20 mouse cellular contexts compared by ENCODE assay signal in genomic region chr6:17705973-17706372, GRCm38 (mm10).
"Had no signal": no experiment of that assay in that cellular context is flagged by ENCODE, and none has a peak within 500 bp of the region (broad histone marks: within the 10 kb centered on the region; RNA-seq: fewer than 3 reads in every experiment).

No protein-coding gene starts in this region.

- H3K27me3 ChIP-seq: limb, embryonic 13.5 days; liver, embryonic 13.5 days; megakaryocyte, embryonic 14.5 days; midbrain, embryonic 12.5 days; midbrain, embryonic 15.5 days; neural tube, embryonic 12.5 days; neural tube, embryonic 15.5 days had no signal

- H3K4me3 ChIP-seq: layer of hippocampus, adult 2 months; limb, embryonic 10.5 days; limb, embryonic 13.5 days; liver, embryonic 13.5 days; megakaryocyte, embryonic 14.5 days; midbrain, embryonic 12.5 days; midbrain, embryonic 15.5 days; neural tube, embryonic 12.5 days; neural tube, embryonic 15.5 days had no signal

- H3K9me3 ChIP-seq: limb, embryonic 10.5 days; limb, embryonic 13.5 days; liver, embryonic 13.5 days; midbrain, embryonic 12.5 days; midbrain, embryonic 15.5 days; neural tube, embryonic 12.5 days; neural tube, embryonic 15.5 days had no signal

- H3K36me3 ChIP-seq: limb, embryonic 10.5 days; limb, embryonic 13.5 days; liver, embryonic 13.5 days; midbrain, embryonic 12.5 days; midbrain, embryonic 15.5 days; neural tube, embryonic 12.5 days; neural tube, embryonic 15.5 days had no signal

- H3K4me1 ChIP-seq: liver, embryonic 13.5 days; midbrain, embryonic 15.5 days; neural tube, embryonic 15.5 days had no signal

- DNase-seq: kidney, postnatal 10 days; layer of hippocampus, adult 9-11 months; liver; liver, embryonic 13.5 days; lung, embryonic 14.5 days; right cerebral cortex, adult 18-20 months; right cerebral cortex, postnatal 14 days; right cerebral cortex, postnatal 4 days; thymus, adult 2 months; thymus, postnatal 14 days had no signal

- H3K4me2 ChIP-seq: limb, embryonic 13.5 days; liver, embryonic 13.5 days; lung, embryonic 14.5 days; midbrain, embryonic 12.5 days; midbrain, embryonic 15.5 days; neural tube, embryonic 12.5 days; neural tube, embryonic 15.5 days had no signal

- H3K9ac ChIP-seq: limb, embryonic 13.5 days; liver, embryonic 13.5 days; lung, embryonic 14.5 days; midbrain, embryonic 12.5 days; midbrain, embryonic 15.5 days; neural tube, embryonic 12.5 days; neural tube, embryonic 15.5 days had no signal

- H3K27ac ChIP-seq: layer of hippocampus, adult 2 months; limb, embryonic 10.5 days; limb, embryonic 13.5 days; liver, embryonic 13.5 days; macrophage; midbrain, embryonic 12.5 days; midbrain, embryonic 15.5 days; neural tube, embryonic 12.5 days; neural tube, embryonic 15.5 days; stomach, postnatal 0 days had no signal
